ENCODE assay signal across 27 mouse cellular contexts in genomic region chr10:94489509-94489908, GRCm38 (mm10).
DNase-seq lines count a peak whose midpoint lies in the region; ATAC-seq lines count a peak whose summit lies in the region.
"Had no signal": no experiment of that assay in that cellular context is flagged by ENCODE, and none has a peak within 500 bp of the region (broad histone marks: within the 10 kb centered on the region; RNA-seq: fewer than 3 reads in every experiment).

No protein-coding gene starts in this region.

- no peak overlapping the region for H3K4me3 ChIP-seq in intestine, embryonic 16.5 days (ENCODE audit: low read length)
- H3K4me3 ChIP-seq: embryonic facial prominence, embryonic 10.5 days; embryonic facial prominence, embryonic 15.5 days; forebrain, embryonic 13.5 days; hindbrain, embryonic 10.5 days; hindbrain, embryonic 15.5 days; left cerebral cortex, adult 2 months; limb, embryonic 12.5 days had no signal

- H3K4me2 ChIP-seq in intestine, embryonic 16.5 days (ENCODE audit: low read depth, low read length), result no peak overlapping the region
- H3K4me2 ChIP-seq: embryonic facial prominence, embryonic 15.5 days; forebrain, embryonic 13.5 days; hindbrain, embryonic 15.5 days; limb, embryonic 12.5 days; liver, embryonic 11.5 days; midbrain, embryonic 11.5 days had no signal

- no peaks in the 10 kb centered on the region for H3K9me3 ChIP-seq in intestine, embryonic 16.5 days (ENCODE audit: control insufficient read depth, low read length)
- H3K9me3 ChIP-seq: embryonic facial prominence, embryonic 10.5 days; embryonic facial prominence, embryonic 15.5 days; forebrain, embryonic 13.5 days; hindbrain, embryonic 10.5 days; hindbrain, embryonic 15.5 days; limb, embryonic 12.5 days had no signal

- no peaks in the 10 kb centered on the region for H3K27me3 ChIP-seq in intestine, embryonic 16.5 days (replicated peaks; ENCODE audit: control insufficient read depth, insufficient read depth, low read length)
- H3K27me3 ChIP-seq: embryonic facial prominence, embryonic 15.5 days; forebrain, embryonic 13.5 days; hindbrain, embryonic 15.5 days; Patski had no signal

- no peaks in the 10 kb centered on the region for H3K36me3 ChIP-seq in intestine, embryonic 16.5 days (ENCODE audit: control insufficient read depth, insufficient read depth, low read length)
- H3K36me3 ChIP-seq: embryonic facial prominence, embryonic 10.5 days; embryonic facial prominence, embryonic 15.5 days; hindbrain, embryonic 10.5 days; hindbrain, embryonic 15.5 days; limb, embryonic 12.5 days had no signal

- H3K27ac ChIP-seq in intestine, embryonic 16.5 days (ENCODE audit: low read length), result no peak overlapping the region
- H3K27ac ChIP-seq: embryonic facial prominence, embryonic 10.5 days; embryonic facial prominence, embryonic 15.5 days; forebrain, embryonic 13.5 days; hindbrain, embryonic 10.5 days; hindbrain, embryonic 15.5 days; left cerebral cortex, adult 2 months; limb, embryonic 12.5 days had no signal

- H3K9ac ChIP-seq in intestine, embryonic 16.5 days (ENCODE audit: low read depth, low read length), result no peak overlapping the region
- H3K9ac ChIP-seq: embryonic facial prominence, embryonic 15.5 days; forebrain, embryonic 13.5 days; hindbrain, embryonic 15.5 days; limb, embryonic 12.5 days had no signal

- H3K4me1 ChIP-seq in intestine, embryonic 16.5 days (ENCODE audit: control insufficient read depth, insufficient read depth, low read length), result peaks cover 4% of the 10 kb centered on the region
- H3K4me1 ChIP-seq: hindbrain, embryonic 10.5 days had no signal

- DNase-seq in kidney, adult 11 months, result peak; percentile 58
- no peak for DNase-seq in kidney, postnatal 4 days
- peak; percentile 17 for DNase-seq in kidney, postnatal 14 days
- no peak for DNase-seq in kidney, postnatal 10 days
- no peak for DNase-seq in thymus, postnatal 14 days
- DNase-seq in spleen, adult 12 weeks (ENCODE audit: low spot score), result no peak
- DNase-seq: adrenal gland, postnatal 14 days; cerebellum, adult 18-20 months; cerebellum, postnatal 10 days; gastrocnemius, postnatal 10 days; heart, postnatal 14 days; lung, postnatal 36 days; right cerebral cortex, postnatal 25 days; thymus, adult 2 months had no signal

- 75% methylated on average over 4 of the region's 4 CpGs for WGBS in intestine, embryonic 16.5 days

- peak; percentile 89 for ATAC-seq in intestine, embryonic 16.5 days
- ATAC-seq: forebrain, embryonic 13.5 days; inflammation-experienced regulatory T-cells, adult 6 months; midbrain, embryonic 16.5 days; Patski had no signal

Comparison
In these comparisons a context has a peak if more than half of its experiments do, and no peak if none do; other contexts are left out.
1. DNase-seq: peak in kidney, adult 11 months (single experiment) and kidney, postnatal 14 days (single experiment); none in kidney, postnatal 4 days (0 of 2), kidney, postnatal 10 days (single experiment), thymus, postnatal 14 days (single experiment) and spleen, adult 12 weeks (single experiment).